Mouse (Mus musculus) limb, embryonic 11.5 days (tissue): ENCODE data around the gene Cul4a. TPM values are rescaled to one million over a fixed set of nuclear protein-coding genes. Genes with fewer than 3 reads are reported as not detected.

Experiments
- ATAC-seq: fragments of 200-750 bp; cut with Nextera tagmentation; 2 replicates; pipeline ENCODE4 v1.8.0; 2017; ENCODE audit warnings: low read depth; ENCODE audit not compliant: insufficient number of reproducible peaks, low FRiP score, low TSS enrichment
- DNase-seq: peaks from one replicate; pipeline ENCODE4 v3.0.0-alpha.2; 2015; ENCODE audit warnings: low spot score
- H3K27ac ChIP-seq: fragments of 300-500 bp; sonication (generic); replicated peaks from 2 replicates; pipeline ENCODE4 v1.5.1; 2014; ENCODE audit warnings: low read depth, mild to moderate bottlenecking, low read length
- H3K27me3 ChIP-seq: fragments of 300-500 bp; sonication (generic); 2 replicates; pipeline ENCODE4 v1.6.1; 2014; ENCODE audit warnings: mild to moderate bottlenecking, low read length, mixed read lengths; ENCODE audit not compliant: control insufficient read depth, insufficient read depth
- H3K36me3 ChIP-seq: fragments of 300-500 bp; sonication (generic); 2 replicates; pipeline ENCODE4 v1.6.1; 2014; ENCODE audit warnings: mild to moderate bottlenecking, low read length, moderate library complexity, mixed read lengths; ENCODE audit not compliant: control insufficient read depth, insufficient read depth
- H3K4me1 ChIP-seq: fragments of 300-500 bp; sonication (generic); 2 replicates; pipeline ENCODE4 v1.6.1; 2014; ENCODE audit warnings: low read length, mixed read lengths; ENCODE audit not compliant: control insufficient read depth, insufficient read depth
- H3K4me2 ChIP-seq: fragments of 300-500 bp; sonication (generic); 2 replicates; pipeline ENCODE4 v1.6.1; 2014; ENCODE audit warnings: low read depth, mild to moderate bottlenecking, moderate library complexity; ENCODE audit not compliant: severe bottlenecking
- H3K4me3 ChIP-seq: fragments of 300-500 bp; sonication (generic); 2 replicates; pipeline ENCODE4 v1.5.1; 2014; ENCODE audit warnings: low read depth, low read length
- H3K9ac ChIP-seq: fragments of 300-500 bp; sonication (generic); 2 replicates; pipeline ENCODE4 v1.6.1; 2014; ENCODE audit warnings: mild to moderate bottlenecking, low read length
- H3K9me3 ChIP-seq: fragments of 300-500 bp; sonication (generic); 2 replicates; pipeline ENCODE4 v1.6.1; 2016; ENCODE audit warnings: low read length; ENCODE audit not compliant: control insufficient read depth
- WGBS: fragments of 180-500 bp; shearing (Covaris S2); extraction: QIAGEN DNeasy Blood & Tissue Kit; methylation state at CpG from one replicate; pipeline ENCODE4 v1.1.7; 2014; 5-methylcytosine and 5-hydroxymethylcytosine counted together
- polyA plus RNA-seq: library from polyadenylated mRNA; unstranded; fragments of >200 nt; fragmentation: Nextera tagmentation; extraction: Ambion mirVana; gene quantifications from 2 replicates; pipeline ENCODE4 v1.2.1, GENCODE M21; 2014

Cul4a gene
- polyA plus RNA-seq, 1 experiment from 2014 or later: 107 TPM

DNA sequence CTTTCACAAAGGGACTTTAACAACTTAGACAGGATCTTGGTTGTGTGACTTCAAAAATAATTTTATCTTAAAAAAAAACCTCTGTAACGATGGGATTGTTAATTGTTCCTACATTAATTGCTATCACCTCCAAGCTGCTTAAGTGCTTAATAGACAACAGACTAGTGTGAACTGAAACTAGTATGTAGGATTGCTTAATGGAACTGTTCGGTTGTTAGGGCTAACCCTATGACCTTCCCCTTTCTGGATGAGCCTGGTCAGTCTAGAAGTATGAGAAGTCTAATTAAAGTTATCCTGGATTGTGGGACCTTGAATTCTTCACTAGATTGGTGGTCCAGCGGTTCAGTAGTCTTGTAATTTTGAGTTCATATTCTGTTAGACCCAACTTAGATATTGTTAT, 55.3 kb downstream of the Cul4a start:
- ATAC-seq (no peak), DNase-seq (no peak)
- H3K36me3 ChIP-seq: no peaks in the 10 kb centered on the region
- H3K9me3 ChIP-seq: no peaks in the 10 kb centered on the region
- H3K27ac ChIP-seq: no peak overlapping the region
- no peak overlapping the region for H3K4me3 ChIP-seq
- H3K4me2 ChIP-seq: 0 out of 2 replicates have a peak overlapping the region, but pooled peaks have one; percentile 91
- no peak overlapping the region for H3K9ac ChIP-seq
- 85% methylated on average over 3 of the region's 3 CpGs for WGBS
- H3K27me3 ChIP-seq: no peaks in the 10 kb centered on the region
- H3K4me1 ChIP-seq: peaks cover 6% of the 10 kb centered on the region; the same call in 1 of the 2 replicates

DNA sequence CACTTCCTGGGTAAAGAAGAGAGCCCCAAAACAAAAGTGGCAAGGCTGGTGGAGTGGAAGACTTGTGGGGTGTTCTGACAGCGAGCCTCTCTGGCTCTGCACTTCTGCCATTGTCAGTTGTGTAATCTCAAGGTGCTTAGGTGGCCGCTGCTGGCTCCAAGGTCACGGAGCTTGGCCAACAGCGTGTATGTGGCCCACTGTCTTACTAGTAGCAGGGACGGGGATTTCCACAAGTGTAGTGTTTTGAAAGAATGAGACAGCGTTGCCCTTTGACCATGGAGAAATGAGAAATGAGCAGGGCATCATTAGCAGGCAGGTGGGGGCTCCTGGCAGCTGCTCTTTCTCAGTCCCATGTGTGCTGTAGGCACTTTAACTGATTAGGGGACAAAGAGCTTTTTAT, 56.7 kb downstream of the Cul4a start:
- H3K9me3 ChIP-seq: no peaks in the 10 kb centered on the region
- no peak overlapping the region for H3K4me2 ChIP-seq
- H3K4me1 ChIP-seq: peaks cover 6% of the 10 kb centered on the region; the same call in 1 of the 2 replicates
- H3K27ac ChIP-seq: no peak overlapping the region
- no peak overlapping the region for H3K4me3 ChIP-seq
- 90% methylated on average over 6 of the region's 6 CpGs for WGBS
- no peaks in the 10 kb centered on the region for H3K27me3 ChIP-seq
- H3K36me3 ChIP-seq: no peaks in the 10 kb centered on the region
- DNase-seq (no peak), ATAC-seq (no peak)
- H3K9ac ChIP-seq: no peak overlapping the region

DNA sequence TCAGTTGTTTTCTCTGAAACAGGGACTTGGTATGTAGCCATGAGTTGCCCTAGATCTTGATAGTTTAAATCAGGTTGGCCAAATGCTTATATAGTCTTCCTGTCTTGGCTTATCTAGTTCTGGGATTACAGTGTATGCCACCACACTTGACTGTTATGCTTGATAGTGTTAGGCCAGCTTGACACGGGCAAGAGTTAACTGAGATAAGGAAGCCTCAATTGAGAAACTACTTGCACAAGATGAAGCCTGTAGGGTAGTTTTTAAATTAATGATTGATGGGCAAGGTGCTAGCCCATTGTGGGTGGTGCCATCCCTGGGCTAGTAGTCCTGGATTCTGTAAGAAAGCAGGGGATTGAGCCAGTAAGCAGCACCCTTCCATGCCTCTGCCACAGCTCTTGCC, 58.1 kb downstream of the Cul4a start:
- Histone ChIP-seq H3K4me3 (no peak overlapping the region), H3K9me3 (no peaks in the 10 kb centered on the region), H3K27ac (no peak overlapping the region), H3K27me3 (no peaks in the 10 kb centered on the region), H3K36me3 (peaks cover 5% of the 10 kb centered on the region), H3K4me1 (peaks cover 6% of the 10 kb centered on the region; the same call in 1 of the 2 replicates), H3K4me2 (no peak overlapping the region), H3K9ac (no peak overlapping the region)
- WGBS: 72% methylated on average over 1 of the region's 1 CpGs
- DNase-seq (no peak), ATAC-seq (no peak)

DNA sequence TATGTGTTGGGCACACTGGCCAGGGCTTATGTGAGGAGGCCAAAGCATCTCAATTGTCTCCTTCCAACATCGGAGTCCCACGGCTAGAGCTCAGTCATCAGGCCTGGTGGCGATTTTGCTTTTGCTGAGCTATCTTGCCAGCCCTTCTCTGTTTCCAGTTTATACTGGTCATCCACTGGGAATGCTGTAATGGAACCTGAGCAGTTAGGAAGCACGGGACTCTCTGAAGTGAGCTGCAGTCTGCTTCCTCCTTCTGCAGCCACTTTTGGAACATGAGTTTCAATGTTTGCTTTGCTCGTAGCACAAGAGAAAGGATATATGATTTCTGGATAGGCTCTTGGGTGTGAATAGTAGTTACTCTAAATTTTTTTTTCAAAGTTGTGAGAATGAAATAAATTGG, 58.9 kb downstream of the Cul4a start:
- no peaks in the 10 kb centered on the region for H3K27me3 ChIP-seq
- H3K4me1 ChIP-seq: peaks cover 6% of the 10 kb centered on the region; the same call in 1 of the 2 replicates
- H3K4me3 ChIP-seq: no peak overlapping the region
- no peak overlapping the region for H3K27ac ChIP-seq
- WGBS: 91% methylated on average over 5 of the region's 5 CpGs
- no peaks in the 10 kb centered on the region for H3K9me3 ChIP-seq
- peaks cover 5% of the 10 kb centered on the region for H3K36me3 ChIP-seq
- DNase-seq (no peak), ATAC-seq (no peak)
- H3K4me2 ChIP-seq: no peak overlapping the region
- no peak overlapping the region for H3K9ac ChIP-seq

DNA sequence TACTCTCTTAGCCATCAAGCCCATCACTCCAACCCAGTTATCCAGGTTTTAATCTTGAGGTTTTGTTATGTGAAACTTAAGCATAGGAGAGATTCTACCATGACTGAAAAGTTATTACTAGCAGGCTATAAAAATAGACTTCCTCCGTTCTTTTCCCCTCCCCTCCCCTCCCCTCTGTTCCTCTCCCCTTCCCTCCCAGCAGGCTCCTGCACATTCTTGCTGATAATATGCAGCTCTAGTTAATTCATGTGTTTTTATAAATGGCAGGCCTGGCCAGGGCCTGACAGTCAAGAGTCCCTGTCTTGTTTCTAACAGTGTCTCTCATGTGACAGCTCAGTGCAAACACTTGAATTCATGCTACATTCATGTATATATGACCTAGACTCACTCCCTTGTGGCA, 65.1 kb downstream of the Cul4a start:
- H3K36me3 ChIP-seq: peaks cover 21% of the 10 kb centered on the region
- no peak overlapping the region for H3K27ac ChIP-seq
- DNase-seq (no peak), ATAC-seq (no peak)
- no peaks in the 10 kb centered on the region for H3K4me1 ChIP-seq
- H3K4me2 ChIP-seq: no peak overlapping the region
- WGBS: 69% methylated on average over 1 of the region's 1 CpGs
- H3K27me3 ChIP-seq: no peaks in the 10 kb centered on the region
- H3K4me3 ChIP-seq: no peak overlapping the region
- H3K9ac ChIP-seq: no peak overlapping the region
- no peaks in the 10 kb centered on the region for H3K9me3 ChIP-seq

DNA sequence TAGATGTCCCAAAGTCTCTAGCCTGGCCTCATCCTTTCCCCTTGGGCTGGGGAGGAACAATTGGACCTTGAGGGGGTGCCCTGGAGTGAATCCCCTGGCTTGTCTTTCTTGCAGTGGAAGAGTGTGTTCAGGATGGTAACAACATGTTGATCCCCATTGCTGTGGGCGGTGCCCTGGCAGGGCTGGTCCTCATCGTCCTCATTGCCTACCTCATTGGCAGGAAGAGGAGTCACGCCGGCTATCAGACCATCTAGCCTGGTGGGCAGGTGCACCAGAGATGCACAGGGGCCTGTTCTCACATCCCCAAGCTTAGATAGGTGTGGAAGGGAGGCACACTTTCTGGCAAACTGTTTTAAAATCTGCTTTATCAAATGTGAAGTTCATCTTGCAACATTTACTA, 68.9 kb downstream of the Cul4a start:
- DNase-seq (no peak), ATAC-seq (no peak)
- Histone ChIP-seq H3K27me3 (no peaks in the 10 kb centered on the region), H3K4me3 (no peak overlapping the region), H3K4me2 (no peak overlapping the region), H3K27ac (no peak overlapping the region), H3K4me1 (no peaks in the 10 kb centered on the region), H3K9me3 (no peaks in the 10 kb centered on the region), H3K9ac (no peak overlapping the region), H3K36me3 (peaks cover 29% of the 10 kb centered on the region)
- 89% methylated on average over 4 of the region's 4 CpGs for WGBS

DNA sequence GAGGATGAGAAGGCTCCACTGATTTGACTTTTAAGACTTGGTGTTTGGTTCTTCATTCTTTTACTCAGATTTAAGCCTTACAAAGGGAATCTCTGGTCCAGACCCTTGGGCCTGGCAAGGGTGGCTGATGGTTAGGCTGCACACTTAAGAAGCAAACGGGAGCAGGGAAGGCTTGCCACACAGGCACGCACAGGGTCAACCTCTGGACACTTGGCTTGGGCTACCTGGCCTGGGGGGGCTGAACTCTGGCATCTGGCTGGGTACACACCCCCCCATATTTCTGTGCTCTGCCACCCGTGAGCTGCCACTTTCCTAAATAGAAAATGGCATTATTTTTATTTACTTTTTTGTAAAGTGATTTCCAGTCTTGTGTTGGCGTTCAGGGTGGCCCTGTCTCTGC, 69.4 kb downstream of the Cul4a start:
- no peaks in the 10 kb centered on the region for H3K9me3 ChIP-seq
- ATAC-seq: no peak
- no peak overlapping the region for H3K27ac ChIP-seq
- no peak overlapping the region for H3K9ac ChIP-seq
- WGBS: 91% methylated on average over 4 of the region's 4 CpGs
- no peaks in the 10 kb centered on the region for H3K27me3 ChIP-seq
- peaks cover 29% of the 10 kb centered on the region for H3K36me3 ChIP-seq
- H3K4me2 ChIP-seq: no peak overlapping the region
- H3K4me1 ChIP-seq: no peaks in the 10 kb centered on the region
- no peak for DNase-seq
- no peak overlapping the region for H3K4me3 ChIP-seq

DNA sequence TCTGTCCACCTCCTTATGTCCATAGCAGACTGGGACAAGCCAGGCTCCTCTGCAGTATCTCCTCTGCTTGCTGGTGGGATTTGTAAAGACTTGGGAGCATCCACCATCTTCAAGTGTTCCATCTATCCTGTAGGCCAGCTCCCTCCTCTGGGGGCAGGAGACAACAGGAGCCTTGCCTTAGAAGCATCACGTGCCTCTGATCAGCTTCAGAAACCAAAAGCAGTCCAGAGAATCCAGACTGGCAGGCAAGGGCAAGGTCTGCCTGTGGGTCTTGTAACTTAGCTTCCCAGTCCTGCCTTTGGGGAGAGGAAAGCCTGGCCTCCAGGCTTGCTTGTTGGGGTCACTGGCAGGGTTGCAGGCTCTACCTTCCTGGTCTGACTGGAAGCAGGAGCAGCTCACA, 70.2 kb downstream of the Cul4a start:
- Histone ChIP-seq H3K4me2 (no peak overlapping the region), H3K27ac (no peak overlapping the region), H3K4me3 (no peak overlapping the region), H3K36me3 (peaks cover 29% of the 10 kb centered on the region), H3K9ac (no peak overlapping the region), H3K27me3 (no peaks in the 10 kb centered on the region), H3K9me3 (no peaks in the 10 kb centered on the region), H3K4me1 (no peaks in the 10 kb centered on the region)
- ATAC-seq (no peak), DNase-seq (no peak)
- 96% methylated on average over 1 of the region's 1 CpGs for WGBS

DNA sequence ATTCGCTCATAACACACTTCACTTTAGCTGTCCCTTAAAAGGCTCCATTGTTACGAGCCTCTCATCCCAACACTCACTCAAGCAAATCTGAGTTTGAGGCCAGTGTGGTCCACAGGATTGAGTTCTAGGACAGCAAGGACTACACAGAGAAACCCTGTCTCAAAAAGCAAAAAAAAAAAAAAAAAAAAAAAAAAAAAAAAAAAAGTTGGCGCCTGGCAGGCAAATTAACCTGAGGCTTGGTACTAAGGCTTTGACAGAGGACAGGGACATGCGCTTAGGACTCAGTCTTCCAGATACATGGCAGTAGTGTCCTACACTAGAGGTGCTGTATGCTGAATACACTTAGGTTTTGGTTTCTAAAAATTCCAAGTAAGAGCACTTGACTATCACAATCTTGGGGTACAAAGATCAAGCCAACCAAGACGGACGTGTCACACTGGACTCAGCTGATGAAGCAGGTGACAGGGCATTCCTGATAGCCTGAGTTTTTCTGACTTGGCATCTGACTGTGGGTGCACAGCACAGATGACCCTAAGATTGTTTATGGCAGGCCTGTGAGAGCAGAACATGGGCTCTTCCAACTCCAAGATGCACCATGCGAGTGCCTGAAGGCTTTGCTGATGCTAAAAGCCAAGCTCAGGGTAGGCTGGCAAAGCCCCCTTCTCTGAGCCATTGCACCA, 71.9 kb downstream of the Cul4a start:
- H3K36me3 ChIP-seq: peaks cover 29% of the 10 kb centered on the region

More for the DNA sequence above, 71.9 kb downstream of the Cul4a start:
- DNase-seq (no peak), ATAC-seq (no peak)
- Histone ChIP-seq H3K4me3 (no peak overlapping the region), H3K9me3 (no peaks in the 10 kb centered on the region), H3K9ac (no peak overlapping the region), H3K27ac (no peak overlapping the region), H3K27me3 (no peaks in the 10 kb centered on the region), H3K4me2 (no peak overlapping the region), H3K4me1 (no peaks in the 10 kb centered on the region)
- WGBS: 91% methylated on average over 7 of the region's 7 CpGs
